Mouse (Mus musculus) lung, adult 2 months (tissue): ENCODE data around the gene Slc2a10.

Experiments used
- CTCF ChIP-seq: fragments of 200-500 bp; IDR thresholded peaks from 2 replicates; pipeline ENCODE4 v1.5.1; 2011; ENCODE audit warnings: mild to moderate bottlenecking, low read length, control low read depth; ENCODE audit not compliant: insufficient read depth
- POLR2A ChIP-seq: fragments of 200-500 bp; IDR thresholded peaks from 2 replicates; pipeline ENCODE4 v1.6.1; 2011; ENCODE audit warnings: low read depth, mild to moderate bottlenecking, control low read depth, low read length, borderline replicate concordance; ENCODE audit errors: extremely low read depth

DNA sequence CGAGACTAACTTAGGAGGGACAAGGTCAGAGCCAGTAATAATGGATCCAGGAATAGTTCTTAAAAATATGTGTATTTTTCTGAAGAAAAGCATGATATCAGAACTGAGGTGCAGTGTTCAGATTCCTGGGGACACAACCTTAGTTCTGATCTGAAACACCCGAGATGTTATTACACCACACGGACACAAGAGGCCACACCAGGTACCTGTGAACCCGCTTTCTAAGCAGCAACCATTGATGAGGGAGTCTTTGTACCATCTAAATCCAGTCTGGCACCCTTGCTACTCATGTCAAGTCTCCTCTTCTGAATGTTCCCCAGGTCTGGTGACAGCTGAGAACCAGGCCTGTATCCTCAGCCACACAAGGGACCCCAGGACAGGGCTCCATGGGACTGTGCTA is 22.0 kb downstream of the Slc2a10 start:
- no peak for TF ChIP-seq CTCF
- no peak for TF ChIP-seq POLR2A
